Mouse (Mus musculus) heart, postnatal 10 days (tissue): Measurements from ENCODE around the gene Sfta2. TPM values are rescaled to one million over a fixed set of nuclear protein-coding genes. Genes with fewer than 3 reads are reported as not detected.

Source experiments
- DNase-seq, 2 experiments: peaks; one replicate each; pipeline ENCODE4 v3.0.0; 2021
- intact Hi-C: fragments of 180-260 bp; cut with DNase I; formaldehyde crosslinking; loops from one replicate; pipeline ENCODE4 v1.15.1; 2025
- total RNA-seq, 2 experiments: library from RNA; stranded (reverse); gene quantifications; 2 replicates each; pipeline ENCODE4 v1.2.3; 2021

Sfta2 gene
- not detected for total RNA-seq

- no peak for DNase-seq
- intact Hi-C loops, result no loop called here
These were observed at the start of gene Sfta2 for GRCm38 (mm10) chr17:35601249-35601648. Gene Sfta2, plus strand, starts transcription at chr17:35601549.

- intact Hi-C loops, result no loop called here
- DNase-seq, result no peak
These were observed 49.4 kb upstream of the Sfta2 start, which contains the start of gene Cdsn for GRCm38 (mm10) chr17:35551881-35552414. Gene Cdsn, plus strand, starts transcription at chr17:35552128.

- no peak for DNase-seq
- intact Hi-C loops, result no loop called here
These were observed 47.0 kb upstream of the Sfta2 start for GRCm38 (mm10) chr17:35554321-35554720.

- DNase-seq, result no peak
- intact Hi-C loops, result no loop called here
These were observed 46.5 kb upstream of the Sfta2 start for GRCm38 (mm10) chr17:35554761-35555397.

- intact Hi-C loops, result no loop called here
These were observed 45.1 kb upstream of the Sfta2 start for GRCm38 (mm10) chr17:35556186-35556765.

GRCm38 (mm10) chr17:35556812-35557211 lies 44.5 kb upstream of the Sfta2 start:
- peak; percentile 42 to 68 for DNase-seq
- intact Hi-C loops, result no loop called here

More at GRCm38 (mm10) chr17:35556186-35556765, 45.1 kb upstream of the Sfta2 start:
- no peak for DNase-seq

- intact Hi-C loops, result no loop called here
- no peak for DNase-seq
These were observed 44.0 kb upstream of the Sfta2 start for GRCm38 (mm10) chr17:35557351-35557750.

GRCm38 (mm10) chr17:35558216-35558615 lies 43.1 kb upstream of the Sfta2 start:
- DNase-seq, result no peak
- intact Hi-C loops, result no loop called here

- no peak for DNase-seq
- intact Hi-C loops, result no loop called here
These were observed 34.2 kb upstream of the Sfta2 start, which contains the start of gene 2300002M23Rik for GRCm38 (mm10) chr17:35567150-35567549. Gene 2300002M23Rik, plus strand, starts transcription at chr17:35567450.

- no peak for DNase-seq
- intact Hi-C loops, result no loop called here
These were observed 33.6 kb upstream of the Sfta2 start for GRCm38 (mm10) chr17:35567767-35568166.

- DNase-seq, result no peak
- intact Hi-C loops, result no loop called here
These were observed 32.0 kb upstream of the Sfta2 start for GRCm38 (mm10) chr17:35569091-35569944.

GRCm38 (mm10) chr17:35570836-35571235 lies 30.5 kb upstream of the Sfta2 start:
- intact Hi-C loops, result no loop called here
- DNase-seq, result no peak

GRCm38 (mm10) chr17:35571477-35571876 lies 29.9 kb upstream of the Sfta2 start:
- DNase-seq, result no peak

GRCm38 (mm10) chr17:35578211-35578610 lies 23.1 kb upstream of the Sfta2 start:
- peak; percentile 77 to 90 for DNase-seq
- intact Hi-C loops, result loop anchor here (2.0 kb wide), 1 partner anchor 33 kb away; no protein-coding TSS in a partner anchor

More at GRCm38 (mm10) chr17:35571477-35571876, 29.9 kb upstream of the Sfta2 start:
- intact Hi-C loops, result no loop called here

GRCm38 (mm10) chr17:35582900-35583299 lies 18.4 kb upstream of the Sfta2 start:
- no peak for DNase-seq
- intact Hi-C loops, result no loop called here

GRCm38 (mm10) chr17:35584330-35584937 lies 16.9 kb upstream of the Sfta2 start:
- peak; percentile 82 to 88 for DNase-seq
- intact Hi-C loops, result no loop called here

GRCm38 (mm10) chr17:35587291-35587690 lies 14.1 kb upstream of the Sfta2 start:
- intact Hi-C loops, result no loop called here
- no peak for DNase-seq

- intact Hi-C loops, result no loop called here
- no peak for DNase-seq
These were observed 13.0 kb upstream of the Sfta2 start for GRCm38 (mm10) chr17:35588387-35588786.

- intact Hi-C loops, result loop anchor here (5.0 kb wide), 1 partner anchor 147 kb away; no protein-coding TSS in a partner anchor
These were observed 10.7 kb upstream of the Sfta2 start for GRCm38 (mm10) chr17:35590410-35591218.

GRCm38 (mm10) chr17:35591219-35591578 lies 10.2 kb upstream of the Sfta2 start:
- no peak for DNase-seq
- intact Hi-C loops, result loop anchor here (5.0 kb wide), 1 partner anchor 146 kb away; no protein-coding TSS in a partner anchor

More at GRCm38 (mm10) chr17:35590410-35591218, 10.7 kb upstream of the Sfta2 start:
- peak; percentile 75 to 87 for DNase-seq
